Mouse (Mus musculus) heart, embryonic 12.5 days (tissue): ENCODE measurements at regions not wholly inside any gene's neighbourhood (a gene's known extent, or its start where the extent isn't known, plus 50 kb on each side); places are given as distances from the start of the nearest gene placed in this dataset.
"Not testable (repeated sequence)": the region's sequence is repeated elsewhere in the genome, so short reads cannot be mapped to it uniquely, and the experiment has no call there.

Source experiments
- ATAC-seq: fragments of 200-750 bp; cut with Nextera tagmentation; 2 replicates; pipeline ENCODE4 v1.8.0; 2017; ENCODE audit warnings: moderate TSS enrichment, moderate library complexity; ENCODE audit not compliant: insufficient number of reproducible peaks, low FRiP score
- H3K27ac ChIP-seq: fragments of 300-500 bp; sonication (generic); 2 replicates; pipeline ENCODE4 v1.5.1; 2016; ENCODE audit warnings: mild to moderate bottlenecking, moderate library complexity; ENCODE audit not compliant: poor library complexity, severe bottlenecking
- H3K27me3 ChIP-seq: fragments of 300-500 bp; sonication (generic); replicated peaks from 2 replicates; pipeline ENCODE4 v1.6.1; 2016; ENCODE audit warnings: mild to moderate bottlenecking, moderate library complexity
- H3K36me3 ChIP-seq: fragments of 300-500 bp; sonication (generic); 2 replicates; pipeline ENCODE4 v1.6.1; 2016; ENCODE audit warnings: mild to moderate bottlenecking, moderate library complexity
- H3K4me1 ChIP-seq: fragments of 300-500 bp; sonication (generic); replicated peaks from 2 replicates; pipeline ENCODE4 v1.6.1; 2016; ENCODE audit warnings: mild to moderate bottlenecking
- H3K4me2 ChIP-seq: fragments of 300-500 bp; sonication (generic); 2 replicates; pipeline ENCODE4 v1.6.1; 2016; ENCODE audit warnings: mild to moderate bottlenecking, moderate library complexity
- H3K4me3 ChIP-seq: fragments of 300-500 bp; sonication (generic); 2 replicates; pipeline ENCODE4 v1.5.1; 2016; ENCODE audit warnings: mild to moderate bottlenecking
- H3K9ac ChIP-seq: fragments of 300-500 bp; sonication (generic); 2 replicates; pipeline ENCODE4 v1.6.1; 2016; ENCODE audit warnings: mild to moderate bottlenecking, moderate library complexity
- H3K9me3 ChIP-seq: fragments of 300-500 bp; sonication (generic); replicated peaks from 2 replicates; pipeline ENCODE4 v1.6.1; 2016; ENCODE audit warnings: mild to moderate bottlenecking, moderate library complexity
- WGBS: fragments of 180-500 bp; shearing (Covaris S2); methylation state at CpG from one replicate; pipeline ENCODE4 v1.1.7; 2016; 5-methylcytosine and 5-hydroxymethylcytosine counted together

DNA sequence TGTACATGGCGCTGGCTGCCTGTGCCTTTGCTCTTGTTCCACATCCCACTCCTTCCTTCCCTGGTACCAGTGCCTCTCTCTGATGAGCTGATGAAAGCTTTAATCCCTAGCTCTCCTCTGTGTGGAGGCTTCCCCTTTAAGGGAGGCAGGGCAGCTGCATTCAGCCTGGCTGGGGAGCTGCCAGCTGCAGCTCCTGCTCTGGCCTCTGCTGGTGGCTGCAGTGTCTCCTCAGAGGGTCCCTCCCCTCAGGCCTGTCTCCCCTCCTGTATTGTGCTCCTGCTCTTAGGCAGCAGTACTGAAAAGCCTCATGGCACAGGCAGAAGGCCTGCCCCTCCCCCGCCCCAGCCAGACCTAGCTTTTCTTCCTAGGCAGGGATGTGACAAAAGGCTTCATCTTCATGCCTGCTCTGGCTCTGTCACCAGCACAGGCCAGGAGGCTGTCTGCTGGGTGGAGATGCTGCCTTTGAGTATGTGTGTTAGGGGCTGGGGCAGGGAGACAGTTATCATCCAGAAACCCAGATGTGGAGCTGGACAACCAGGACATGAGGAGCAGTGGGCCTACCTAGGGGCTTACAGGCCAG, 97.7 kb upstream of the Zcchc13 start:
- 30% methylated on average over 1 of the region's 2 CpGs for WGBS
- not testable (repeated sequence) for H3K9ac ChIP-seq, H3K9me3 ChIP-seq, H3K4me2 ChIP-seq, H3K27ac ChIP-seq, H3K36me3 ChIP-seq, H3K4me1 ChIP-seq, H3K4me3 ChIP-seq, H3K27me3 ChIP-seq
- ATAC-seq: peak; percentile 77

DNA sequence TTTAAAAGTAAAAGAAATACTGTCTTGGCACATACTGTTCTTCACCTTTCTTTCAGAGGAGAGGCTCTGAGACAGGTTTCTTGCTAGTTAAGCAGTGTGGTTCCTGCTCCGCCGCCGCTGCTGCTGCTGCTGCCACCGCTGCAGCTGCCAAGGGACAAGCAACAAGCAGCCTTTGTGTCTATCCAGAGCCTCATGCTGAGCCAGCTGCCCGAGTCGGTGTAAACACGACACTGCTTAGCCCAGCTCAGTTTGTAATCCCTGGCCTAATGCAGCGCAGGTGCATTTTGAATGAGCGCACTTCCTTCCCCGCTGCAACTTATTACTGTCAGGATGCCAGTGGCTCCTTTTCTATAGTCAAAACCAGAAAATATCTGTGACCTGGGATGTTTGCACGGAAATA, 97.1 kb upstream of the Zcchc13 start:
- Histone ChIP-seq H3K27ac (no peak overlapping the region; the same call in 1 of the 2 replicates), H3K4me3 (no peak overlapping the region), H3K4me1 (peaks cover 9% of the 10 kb centered on the region; the same call in 1 of the 2 replicates), H3K27me3 (no peaks in the 10 kb centered on the region), H3K36me3 (no peaks in the 10 kb centered on the region), H3K9ac (0 out of 2 replicates have a peak overlapping the region, but pooled peaks have one; percentile 18), H3K4me2 (no peak overlapping the region), H3K9me3 (no peaks in the 10 kb centered on the region)
- 23% methylated on average over 11 of the region's 11 CpGs for WGBS
- no peak for ATAC-seq

DNA sequence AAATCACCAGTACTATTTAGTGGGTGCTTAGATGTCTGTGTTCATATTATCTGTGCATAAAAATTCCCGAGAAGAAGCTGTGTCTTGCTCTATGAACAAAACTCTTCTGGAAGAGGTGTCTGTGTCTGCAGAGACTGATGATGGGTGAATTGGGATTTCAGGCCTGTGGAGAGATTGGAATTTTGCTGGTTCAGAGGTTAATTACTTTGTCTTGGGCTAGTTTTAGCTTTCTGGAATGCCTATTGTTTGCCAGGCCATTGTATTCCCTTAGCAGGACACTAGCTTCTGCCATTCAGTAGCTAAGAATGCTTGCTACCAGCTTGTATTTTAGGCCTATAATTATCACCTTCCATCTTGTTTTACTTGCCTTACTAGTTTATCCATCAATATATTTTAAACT, 96.6 kb upstream of the Zcchc13 start:
- H3K27me3 ChIP-seq: no peaks in the 10 kb centered on the region
- H3K9ac ChIP-seq: no peak overlapping the region
- WGBS: 33% methylated on average over 1 of the region's 1 CpGs
- no peak for ATAC-seq
- peaks cover 9% of the 10 kb centered on the region; the same call in 1 of the 2 replicates for H3K4me1 ChIP-seq
- H3K9me3 ChIP-seq: no peaks in the 10 kb centered on the region
- no peak overlapping the region for H3K4me2 ChIP-seq
- no peaks in the 10 kb centered on the region for H3K36me3 ChIP-seq
- no peak overlapping the region for H3K4me3 ChIP-seq
- H3K27ac ChIP-seq: no peak overlapping the region

DNA sequence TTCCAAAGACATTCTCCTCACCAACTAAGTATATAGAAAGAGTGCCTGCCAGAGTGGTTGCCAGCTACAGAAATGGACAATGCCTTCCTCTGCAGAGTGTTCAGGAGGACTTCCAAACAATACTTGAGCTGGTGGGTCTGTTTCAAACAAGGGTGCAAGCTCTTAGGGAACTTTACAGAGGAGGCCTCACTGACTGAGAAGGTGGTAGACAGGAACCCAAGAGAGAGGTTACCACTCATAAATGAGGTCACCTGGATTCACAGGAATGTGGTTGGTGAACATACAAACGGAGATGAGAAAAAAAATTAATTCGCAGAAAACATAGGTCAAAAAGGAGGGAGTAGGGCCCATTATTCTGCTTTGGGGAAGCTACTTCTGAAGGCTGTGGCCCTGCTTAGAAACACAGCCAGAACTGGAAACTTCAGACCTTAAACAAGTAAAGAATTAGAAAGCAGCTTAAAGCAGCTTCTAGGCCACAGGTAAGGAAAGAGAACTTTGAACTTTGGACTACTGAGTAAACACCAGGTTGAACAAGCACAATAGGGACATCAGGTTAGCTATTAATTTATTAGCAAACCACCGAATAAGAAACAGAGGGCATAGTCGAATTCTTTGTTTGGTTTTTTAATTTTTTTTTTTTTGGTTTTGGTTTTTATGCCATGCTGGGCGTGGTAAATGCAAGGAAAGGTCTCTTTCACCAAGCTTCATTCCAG, 83.7 kb upstream of the Zcchc13 start:
- no peaks in the 10 kb centered on the region for H3K36me3 ChIP-seq
- no peak overlapping the region for H3K4me2 ChIP-seq
- H3K27ac ChIP-seq: no peak overlapping the region
- H3K9me3 ChIP-seq: no peaks in the 10 kb centered on the region
- no peaks in the 10 kb centered on the region for H3K27me3 ChIP-seq
- H3K9ac ChIP-seq: no peak overlapping the region
- H3K4me1 ChIP-seq: peaks cover 10% of the 10 kb centered on the region
- no peak for ATAC-seq
- no peak overlapping the region for H3K4me3 ChIP-seq
- WGBS: 75% methylated on average over 5 of the region's 5 CpGs

DNA sequence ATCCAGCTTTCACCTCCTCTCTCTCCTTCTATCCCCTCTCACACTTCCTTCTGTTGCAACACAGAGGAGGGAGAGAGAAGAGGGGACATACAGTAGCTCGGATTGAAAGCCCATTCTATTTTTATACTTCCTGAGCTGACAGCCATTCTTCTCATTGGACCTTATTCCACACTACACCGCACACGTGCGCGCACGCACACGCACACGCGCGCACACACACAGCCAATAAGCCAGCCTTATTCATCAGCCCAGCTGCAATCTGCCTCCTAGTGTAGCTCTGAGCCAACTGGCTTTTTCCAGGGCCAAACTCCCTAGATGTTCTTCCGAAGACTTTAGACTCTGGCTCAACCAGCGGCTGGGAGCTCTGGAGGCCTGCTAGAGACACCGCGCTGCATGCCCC, 79.1 kb upstream of the Zcchc13 start:
- no peak for ATAC-seq
- H3K27ac ChIP-seq: no peak overlapping the region; the same call in 1 of the 2 replicates

DNA sequence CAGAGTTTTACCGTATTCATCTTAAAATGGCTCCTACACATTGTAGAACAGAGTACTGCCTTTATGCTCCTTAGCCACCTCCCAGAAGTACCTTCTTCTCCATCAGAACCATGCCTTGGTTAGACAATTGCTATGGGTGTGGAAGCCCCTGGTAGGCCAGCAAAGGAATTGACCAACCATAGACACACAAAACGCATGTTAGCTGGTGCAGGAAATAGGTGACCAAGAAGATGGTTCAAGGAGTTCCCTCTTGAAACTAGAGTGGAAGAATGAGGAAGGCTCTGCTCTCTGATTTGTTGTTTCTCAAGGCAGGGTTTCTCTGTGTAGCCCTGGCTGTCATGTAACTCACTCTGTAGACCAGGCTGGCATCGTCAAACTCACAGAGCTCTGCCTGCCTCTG, 77.2 kb upstream of the Zcchc13 start:
- no peak for ATAC-seq
- no peaks in the 10 kb centered on the region for H3K9me3 ChIP-seq
- H3K27ac ChIP-seq: no peak overlapping the region
- no peaks in the 10 kb centered on the region for H3K36me3 ChIP-seq
- H3K4me3 ChIP-seq: no peak overlapping the region
- H3K9ac ChIP-seq: no peak overlapping the region
- peaks cover 9% of the 10 kb centered on the region; the same call in 1 of the 2 replicates for H3K27me3 ChIP-seq
- H3K4me2 ChIP-seq: no peak overlapping the region
- WGBS: 96% methylated on average over 3 of the region's 3 CpGs
- peaks cover 34% of the 10 kb centered on the region for H3K4me1 ChIP-seq

More for the DNA sequence above, 79.1 kb upstream of the Zcchc13 start:
- Histone ChIP-seq H3K4me1 (peaks cover 21% of the 10 kb centered on the region), H3K9ac (no peak overlapping the region), H3K36me3 (no peaks in the 10 kb centered on the region), H3K4me3 (no peak overlapping the region), H3K9me3 (no peaks in the 10 kb centered on the region), H3K4me2 (no peak overlapping the region), H3K27me3 (peaks cover 6% of the 10 kb centered on the region; the same call in 1 of the 2 replicates)
- WGBS: 80% methylated on average over 14 of the region's 14 CpGs

DNA sequence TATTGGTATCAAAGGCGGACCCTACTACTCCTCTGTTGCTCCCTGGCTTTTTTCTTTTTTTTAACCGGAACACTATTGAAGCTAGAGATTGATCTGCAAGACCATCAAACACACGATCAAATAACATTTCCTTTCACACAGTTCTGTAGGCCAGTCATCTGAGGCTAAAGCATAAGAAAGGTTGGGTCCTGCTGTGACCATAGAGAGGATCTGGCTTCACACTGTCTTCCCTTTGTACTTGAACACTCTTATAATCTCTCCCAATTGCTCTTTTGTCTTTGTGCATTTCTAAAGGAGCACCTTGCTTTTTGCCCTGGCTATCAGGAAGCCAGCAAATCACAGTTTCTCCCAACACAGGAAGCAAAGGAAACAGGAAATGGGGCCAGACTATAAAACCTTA, 76.8 kb upstream of the Zcchc13 start:
- Histone ChIP-seq H3K4me3 (no peak overlapping the region), H3K9me3 (no peaks in the 10 kb centered on the region), H3K9ac (no peak overlapping the region), H3K27ac (no peak overlapping the region), H3K36me3 (no peaks in the 10 kb centered on the region), H3K27me3 (peaks cover 9% of the 10 kb centered on the region; the same call in 1 of the 2 replicates), H3K4me1 (peaks cover 34% of the 10 kb centered on the region), H3K4me2 (no peak overlapping the region)
- 82% methylated on average over 3 of the region's 3 CpGs for WGBS
- ATAC-seq: no peak

DNA sequence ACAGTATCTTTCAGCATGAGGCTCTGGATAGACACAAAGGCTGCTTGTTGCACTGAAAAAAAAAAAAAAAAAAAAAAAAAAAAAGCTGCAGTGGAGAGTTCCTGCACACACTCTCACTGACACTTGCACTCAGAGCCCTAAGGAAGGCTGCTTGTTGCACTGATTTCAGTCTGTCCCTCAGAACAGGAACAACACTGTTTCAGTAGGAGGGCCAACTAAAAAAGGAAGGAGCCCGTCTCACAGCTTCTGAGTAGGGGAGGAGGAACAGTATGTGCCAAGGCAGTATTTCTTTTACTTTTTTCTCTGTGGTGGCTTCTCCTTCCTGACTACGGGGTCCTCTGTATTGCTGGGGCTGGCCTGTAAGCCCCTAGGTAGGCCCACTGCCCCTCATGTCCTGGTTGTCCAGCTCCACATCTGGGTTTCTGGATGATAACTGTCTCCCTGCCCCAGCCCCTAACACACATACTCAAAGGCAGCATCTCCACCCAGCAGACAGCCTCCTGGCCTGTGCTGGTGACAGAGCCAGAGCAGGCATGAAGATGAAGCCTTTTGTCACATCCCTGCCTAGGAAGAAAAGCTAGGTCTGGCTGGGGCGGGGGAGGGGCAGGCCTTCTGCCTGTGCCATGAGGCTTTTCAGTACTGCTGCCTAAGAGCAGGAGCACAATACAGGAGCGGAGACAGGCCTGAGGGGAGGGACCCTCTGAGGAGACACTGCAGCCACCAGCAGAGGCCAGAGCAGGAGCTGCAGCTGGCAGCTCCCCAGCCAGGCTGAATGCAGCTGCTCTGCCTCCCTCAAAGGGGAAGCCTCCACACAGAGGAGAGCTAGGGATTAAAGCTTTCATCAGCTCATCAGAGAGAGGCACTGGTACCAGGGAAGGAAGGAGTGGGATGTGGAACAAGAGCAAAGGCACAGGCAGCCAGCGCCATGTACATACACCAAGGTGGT, 75.1 kb upstream of the Zcchc13 start:
- WGBS: 28% methylated on average over 5 of the region's 5 CpGs

DNA sequence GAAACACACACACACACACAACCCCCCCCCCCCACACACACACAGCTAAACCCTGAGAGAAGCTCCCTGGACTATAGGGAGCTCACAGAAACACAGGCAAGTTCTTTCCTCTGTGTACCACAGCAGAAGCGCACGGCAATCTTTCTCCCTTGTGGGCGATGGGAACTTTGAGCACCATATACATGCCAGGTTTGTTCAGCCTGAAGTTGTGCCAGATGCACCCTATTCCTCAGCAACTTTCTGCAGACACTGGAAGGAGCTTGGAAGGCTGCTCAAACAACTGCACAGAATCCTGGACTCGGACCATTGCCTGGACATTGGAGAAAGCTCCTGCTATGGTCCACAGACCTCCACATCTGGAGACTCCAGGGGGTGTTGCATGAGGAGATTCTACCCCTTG, 74.3 kb upstream of the Zcchc13 start:
- H3K27ac ChIP-seq: peak overlapping the region; percentile 77
- H3K4me2 ChIP-seq: no peak overlapping the region
- 53% methylated on average over 4 of the region's 4 CpGs for WGBS
- no peak for ATAC-seq
- no peaks in the 10 kb centered on the region for H3K36me3 ChIP-seq
- H3K9me3 ChIP-seq: no peaks in the 10 kb centered on the region
- peaks cover 9% of the 10 kb centered on the region; the same call in 1 of the 2 replicates for H3K27me3 ChIP-seq
- H3K9ac ChIP-seq: no peak overlapping the region
- H3K4me3 ChIP-seq: no peak overlapping the region
- H3K4me1 ChIP-seq: peaks cover 29% of the 10 kb centered on the region

More for the DNA sequence above, 75.1 kb upstream of the Zcchc13 start:
- H3K4me2 ChIP-seq, H3K4me3 ChIP-seq, H3K9ac ChIP-seq, H3K36me3 ChIP-seq, H3K9me3 ChIP-seq, H3K27me3 ChIP-seq: not testable (repeated sequence)
- peak; percentile 88 for ATAC-seq
- Histone ChIP-seq H3K4me1 (peaks cover 34% of the 10 kb centered on the region), H3K27ac (peak overlapping the region; percentile 77)

DNA sequence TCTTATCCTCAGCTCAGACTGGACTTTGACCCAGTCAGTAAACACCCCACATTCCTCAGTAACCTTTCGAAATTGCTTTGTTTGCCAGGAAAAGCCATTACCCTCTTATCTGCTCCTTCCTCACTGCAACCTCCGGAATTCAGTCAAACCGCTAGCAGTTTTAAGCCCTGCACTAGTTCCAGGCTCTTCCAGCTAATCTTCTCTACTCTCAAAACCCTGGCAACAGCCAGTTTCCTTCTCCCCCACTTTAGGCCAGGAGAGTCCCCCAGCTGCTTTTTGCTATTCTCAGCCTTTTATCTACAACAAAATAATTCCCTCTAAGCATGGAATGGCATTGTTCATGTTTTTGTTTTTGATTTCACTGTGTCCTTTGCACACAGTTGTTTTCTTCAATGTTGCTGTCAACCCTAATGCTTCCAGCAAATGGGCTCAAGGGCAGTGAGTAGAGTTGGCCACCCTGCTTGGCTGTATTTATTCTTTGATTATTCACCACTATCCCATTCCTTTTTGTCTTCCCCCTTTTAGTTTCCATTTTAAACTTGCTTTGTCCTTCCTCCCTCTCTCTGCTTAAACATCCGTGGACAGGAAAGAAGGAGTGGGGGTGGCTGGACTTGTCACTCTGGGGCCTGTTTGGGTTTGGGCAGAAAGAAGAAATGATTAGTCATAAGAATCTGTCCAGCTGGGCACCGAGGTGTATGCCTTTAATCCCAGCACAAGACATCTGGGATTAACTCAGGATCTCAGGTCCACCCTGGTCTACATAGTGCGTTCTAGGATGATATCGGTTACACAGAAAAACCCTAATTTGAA, 73.5 kb upstream of the Zcchc13 start:
- H3K27me3 ChIP-seq: peaks cover 9% of the 10 kb centered on the region; the same call in 1 of the 2 replicates
- H3K36me3 ChIP-seq: no peaks in the 10 kb centered on the region
- no peak overlapping the region for H3K4me2 ChIP-seq
- WGBS: 37% methylated on average over 7 of the region's 7 CpGs
- no peak for ATAC-seq
- H3K9ac ChIP-seq: no peak overlapping the region
- peak overlapping the region; percentile 77 for H3K27ac ChIP-seq
- peaks cover 24% of the 10 kb centered on the region for H3K4me1 ChIP-seq
- no peak overlapping the region for H3K4me3 ChIP-seq
- H3K9me3 ChIP-seq: no peaks in the 10 kb centered on the region
